Mouse (Mus musculus): Measurements from ENCODE around the gene Ndufa4l2. TPM values are rescaled to one million over a fixed set of nuclear protein-coding genes. Genes with fewer than 3 reads are reported as not detected.

The Ndufa4l2 gene
- polyA plus RNA-seq, 1 experiment, result 0.23 TPM

GRCm38 (mm10) chr10:127536586-127537314 is 22.0 kb downstream of the Ndufa4l2 start:
- Histone ChIP-seq H3K27me3 (replicated peaks) (peaks cover 92% of the 10 kb centered on the region), H3K4me1 (peaks cover 53% of the 10 kb centered on the region), H3K9me3 (peaks cover 4% of the 10 kb centered on the region; the same call in 1 of the 2 replicates), H3K4me3 (replicated peaks) (no peak overlapping the region), H3K36me3 (replicated peaks; ENCODE audit: low read length) (no peaks in the 10 kb centered on the region)
- TF ChIP-seq GATA1 (IDR thresholded peaks at IDR 0.05; ENCODE audit: borderline replicate concordance, low read length) (no peak), FLI1 (IDR thresholded peaks at IDR 0.05; ENCODE audit: low read length) (no peak)

GRCm38 (mm10) chr10:127537854-127538583 is 23.3 kb downstream of the Ndufa4l2 start:
- H3K4me1 ChIP-seq, result peaks cover 41% of the 10 kb centered on the region
- H3K4me3 ChIP-seq (replicated peaks), result no peak overlapping the region
- H3K36me3 ChIP-seq (replicated peaks; ENCODE audit: low read length), result no peaks in the 10 kb centered on the region
- H3K9me3 ChIP-seq, result peaks cover 4% of the 10 kb centered on the region; the same call in 1 of the 2 replicates
- TF ChIP-seq FLI1 (IDR thresholded peaks at IDR 0.05; ENCODE audit: low read length) (no peak), GATA1 (IDR thresholded peaks at IDR 0.05; ENCODE audit: borderline replicate concordance, low read length) (no peak)
- H3K27me3 ChIP-seq (replicated peaks), result peaks cover 92% of the 10 kb centered on the region

- H3K4me3 ChIP-seq (replicated peaks), result no peak overlapping the region
- H3K36me3 ChIP-seq (replicated peaks; ENCODE audit: low read length), result peaks cover 4% of the 10 kb centered on the region
- TF ChIP-seq FLI1 (IDR thresholded peaks at IDR 0.05; ENCODE audit: low read length) (no peak), GATA1 (IDR thresholded peaks at IDR 0.05; ENCODE audit: borderline replicate concordance, low read length) (no peak)
- peaks cover 15% of the 10 kb centered on the region for H3K4me1 ChIP-seq
- H3K27me3 ChIP-seq (replicated peaks), result peaks cover 87% of the 10 kb centered on the region
- H3K9me3 ChIP-seq, result no peaks in the 10 kb centered on the region
Observed at GRCm38 (mm10) chr10:127541510-127541909, 26.7 kb downstream of the Ndufa4l2 start.

- H3K9me3 ChIP-seq, result no peaks in the 10 kb centered on the region
- peaks cover 88% of the 10 kb centered on the region for H3K27me3 ChIP-seq (replicated peaks)
- H3K4me3 ChIP-seq (replicated peaks), result no peak overlapping the region
- peaks cover 15% of the 10 kb centered on the region for H3K4me1 ChIP-seq
- TF ChIP-seq FLI1 (IDR thresholded peaks at IDR 0.05; ENCODE audit: low read length) (no peak), GATA1 (IDR thresholded peaks at IDR 0.05; ENCODE audit: borderline replicate concordance, low read length) (no peak)
- peaks cover 4% of the 10 kb centered on the region for H3K36me3 ChIP-seq (replicated peaks; ENCODE audit: low read length)
Observed at GRCm38 (mm10) chr10:127542084-127542483, 27.3 kb downstream of the Ndufa4l2 start.

GRCm38 (mm10) chr10:127542720-127543119 is 28.0 kb downstream of the Ndufa4l2 start:
- Histone ChIP-seq H3K36me3 (replicated peaks; ENCODE audit: low read length) (peaks cover 4% of the 10 kb centered on the region), H3K9me3 (no peaks in the 10 kb centered on the region), H3K27me3 (replicated peaks) (peaks cover 88% of the 10 kb centered on the region), H3K4me1 (peaks cover 14% of the 10 kb centered on the region), H3K4me3 (replicated peaks) (no peak overlapping the region)
- TF ChIP-seq GATA1 (IDR thresholded peaks at IDR 0.05; ENCODE audit: borderline replicate concordance, low read length) (no peak), FLI1 (IDR thresholded peaks at IDR 0.05; ENCODE audit: low read length) (no peak)

- H3K4me3 ChIP-seq (replicated peaks), result no peak overlapping the region
- peaks cover 5% of the 10 kb centered on the region; the same call in 1 of the 2 replicates for H3K4me1 ChIP-seq
- no peaks in the 10 kb centered on the region for H3K9me3 ChIP-seq
- peaks cover 4% of the 10 kb centered on the region for H3K36me3 ChIP-seq (replicated peaks; ENCODE audit: low read length)
- H3K27me3 ChIP-seq (replicated peaks), result peaks cover 89% of the 10 kb centered on the region
- TF ChIP-seq GATA1 (IDR thresholded peaks at IDR 0.05; ENCODE audit: borderline replicate concordance, low read length) (no peak), FLI1 (IDR thresholded peaks at IDR 0.05; ENCODE audit: low read length) (no peak)
Observed at GRCm38 (mm10) chr10:127543916-127544315, 29.1 kb downstream of the Ndufa4l2 start.

- no peaks in the 10 kb centered on the region for H3K9me3 ChIP-seq
- H3K4me3 ChIP-seq (replicated peaks), result no peak overlapping the region
- no peak for TF ChIP-seq GATA1 (IDR thresholded peaks at IDR 0.05; ENCODE audit: borderline replicate concordance, low read length)
- TF ChIP-seq FLI1 (IDR thresholded peaks at IDR 0.05; ENCODE audit: low read length), result no peak
- H3K36me3 ChIP-seq (replicated peaks; ENCODE audit: low read length), result peaks cover 4% of the 10 kb centered on the region
- peaks cover 89% of the 10 kb centered on the region for H3K27me3 ChIP-seq (replicated peaks)
- peaks cover 4% of the 10 kb centered on the region; the same call in 1 of the 2 replicates for H3K4me1 ChIP-seq
Observed at GRCm38 (mm10) chr10:127544375-127544774, 29.6 kb downstream of the Ndufa4l2 start.

GRCm38 (mm10) chr10:127546505-127546904 is 31.7 kb downstream of the Ndufa4l2 start:
- Histone ChIP-seq H3K36me3 (replicated peaks; ENCODE audit: low read length) (peaks cover 7% of the 10 kb centered on the region), H3K4me3 (replicated peaks) (no peak overlapping the region), H3K27me3 (replicated peaks) (peaks cover 90% of the 10 kb centered on the region), H3K4me1 (no peaks in the 10 kb centered on the region; the same call in 1 of the 2 replicates), H3K9me3 (no peaks in the 10 kb centered on the region)
- TF ChIP-seq FLI1 (IDR thresholded peaks at IDR 0.05; ENCODE audit: low read length), result no peak
- TF ChIP-seq GATA1 (IDR thresholded peaks at IDR 0.05; ENCODE audit: borderline replicate concordance, low read length), result no peak

- no peaks in the 10 kb centered on the region for H3K9me3 ChIP-seq
- TF ChIP-seq GATA1 (IDR thresholded peaks at IDR 0.05; ENCODE audit: borderline replicate concordance, low read length) (no peak), FLI1 (IDR thresholded peaks at IDR 0.05; ENCODE audit: low read length) (no peak)
- H3K4me1 ChIP-seq, result no peaks in the 10 kb centered on the region; the same call in 1 of the 2 replicates
- H3K27me3 ChIP-seq (replicated peaks), result peaks cover 89% of the 10 kb centered on the region
- no peak overlapping the region for H3K4me3 ChIP-seq (replicated peaks)
- H3K36me3 ChIP-seq (replicated peaks; ENCODE audit: low read length), result peaks cover 7% of the 10 kb centered on the region
Observed at GRCm38 (mm10) chr10:127548236-127548635, 33.5 kb downstream of the Ndufa4l2 start.

- H3K27me3 ChIP-seq (replicated peaks), result peaks cover 93% of the 10 kb centered on the region
- H3K36me3 ChIP-seq (replicated peaks; ENCODE audit: low read length), result peaks cover 7% of the 10 kb centered on the region
- no peaks in the 10 kb centered on the region for H3K9me3 ChIP-seq
- H3K4me3 ChIP-seq (replicated peaks), result no peak overlapping the region
- no peak for TF ChIP-seq FLI1 (IDR thresholded peaks at IDR 0.05; ENCODE audit: low read length)
- TF ChIP-seq GATA1 (IDR thresholded peaks at IDR 0.05; ENCODE audit: borderline replicate concordance, low read length), result no peak
- H3K4me1 ChIP-seq, result peaks cover 3% of the 10 kb centered on the region
Observed at GRCm38 (mm10) chr10:127549892-127550291, 35.1 kb downstream of the Ndufa4l2 start.

All from megakaryocyte, embryonic 14.5 days (primary cell).